Mouse (Mus musculus) kidney, adult 8-10 months (tissue): ENCODE measurements at regions not wholly inside any gene's neighbourhood (a gene's known extent, or its start where the extent isn't known, plus 50 kb on each side); places are given as distances from the start of the nearest gene placed in this dataset.
"Not testable (repeated sequence)": the region's sequence is repeated elsewhere in the genome, so short reads cannot be mapped to it uniquely, and the experiment has no call there.

ENCODE experiments used
- DNase-seq, 2 experiments: peaks; one replicate each; pipeline ENCODE4 v3.0.0; 2022

DNA sequence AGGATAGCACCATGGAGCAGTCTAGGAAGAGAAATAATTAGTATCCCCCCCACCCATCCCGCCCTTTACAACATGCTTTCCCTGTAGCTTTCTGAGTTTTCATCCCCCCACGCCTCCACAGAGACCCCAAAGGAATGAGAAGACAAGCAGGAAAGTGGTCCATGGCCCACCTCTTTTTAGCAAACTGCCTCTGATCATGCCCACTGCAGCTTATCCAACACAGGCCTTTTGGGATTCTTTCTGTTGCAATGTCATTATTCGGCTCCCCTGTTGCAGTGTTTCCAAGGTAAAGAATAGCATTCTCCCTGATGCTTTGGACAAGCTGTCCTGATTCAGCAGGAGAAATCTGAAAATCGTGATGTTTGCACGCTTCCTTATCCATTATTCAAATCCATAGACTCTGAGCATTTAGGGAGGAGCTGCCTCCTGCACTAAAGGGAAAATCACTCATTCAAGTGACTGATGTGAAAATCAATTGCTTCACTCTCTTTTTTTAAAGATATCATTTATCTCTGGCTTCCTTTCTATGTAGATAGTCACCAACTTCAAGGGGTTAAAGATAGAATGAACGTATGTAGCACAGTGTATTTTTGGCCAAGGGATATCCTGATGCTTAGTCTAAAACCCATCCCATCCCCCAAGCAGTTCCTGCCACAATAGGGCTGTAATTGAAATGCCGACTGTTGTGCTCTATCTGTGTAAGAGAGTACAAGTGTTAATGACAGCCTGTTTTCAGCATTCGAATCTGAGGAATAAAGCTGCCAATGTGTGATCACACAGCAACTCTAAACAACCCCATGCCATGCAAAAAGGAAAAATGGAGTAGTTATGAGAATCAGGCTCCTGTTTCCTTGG is 743.1 kb downstream of the Kcna4 start:
- DNase-seq, result no peak

DNA sequence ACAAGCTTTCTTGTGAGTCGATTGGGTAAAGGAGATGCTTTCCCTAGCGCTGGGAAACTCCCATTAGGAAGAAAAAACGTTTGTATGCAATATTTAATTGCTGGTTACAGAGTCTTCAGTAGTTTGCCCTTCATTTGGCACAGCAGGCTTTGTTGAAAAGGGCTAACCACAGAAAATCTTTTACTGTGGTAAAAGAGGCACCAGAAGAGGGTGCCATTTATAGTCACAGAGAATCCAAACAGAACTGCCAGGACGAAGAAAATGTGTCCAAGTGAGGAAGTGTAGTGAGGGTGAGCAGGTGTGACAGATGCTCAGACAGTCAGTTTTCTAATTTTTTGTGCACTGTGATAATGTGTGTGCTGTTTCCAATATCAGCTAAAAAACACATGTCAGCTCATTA is 744.4 kb downstream of the Kcna4 start:
- no peak for DNase-seq

DNA sequence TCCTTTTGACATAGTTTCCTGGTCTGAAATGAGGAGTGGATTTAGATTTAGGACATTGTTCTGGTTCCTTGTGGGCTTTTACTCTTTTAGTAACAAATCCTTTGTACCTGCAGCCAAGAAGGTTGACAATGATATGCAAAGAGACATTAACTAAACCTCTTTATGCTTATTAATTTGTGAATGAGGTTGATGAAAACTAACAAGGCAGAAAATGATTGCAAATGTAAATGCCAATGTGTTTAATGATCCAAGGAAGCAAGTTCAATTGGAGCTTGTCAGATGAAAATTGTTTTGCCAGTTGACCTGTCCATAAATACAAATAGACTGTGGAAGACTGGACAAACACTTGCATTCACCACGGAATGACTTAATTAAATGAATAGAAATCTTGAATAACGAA is 751.6 kb downstream of the Kcna4 start:
- no peak for DNase-seq

DNA sequence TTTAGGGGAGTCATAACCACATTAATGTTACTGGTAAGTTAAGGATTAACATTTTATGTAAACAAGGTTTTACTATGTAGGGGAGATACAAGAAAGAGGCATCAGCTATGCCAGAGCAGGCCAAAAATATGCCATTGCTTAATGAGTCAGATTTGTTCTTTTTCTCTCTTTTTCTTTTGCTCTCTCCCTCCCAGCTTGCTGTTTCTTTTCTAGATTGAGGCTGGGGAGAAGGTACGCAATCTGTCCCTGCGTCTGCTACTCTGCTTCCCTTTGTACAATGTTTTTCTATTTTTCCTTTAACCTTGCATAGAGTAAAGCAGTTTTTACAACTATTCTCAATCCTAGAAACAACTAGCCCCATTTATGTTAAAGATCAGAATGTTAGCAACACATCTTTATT is 754.4 kb downstream of the Kcna4 start:
- no peak for DNase-seq

DNA sequence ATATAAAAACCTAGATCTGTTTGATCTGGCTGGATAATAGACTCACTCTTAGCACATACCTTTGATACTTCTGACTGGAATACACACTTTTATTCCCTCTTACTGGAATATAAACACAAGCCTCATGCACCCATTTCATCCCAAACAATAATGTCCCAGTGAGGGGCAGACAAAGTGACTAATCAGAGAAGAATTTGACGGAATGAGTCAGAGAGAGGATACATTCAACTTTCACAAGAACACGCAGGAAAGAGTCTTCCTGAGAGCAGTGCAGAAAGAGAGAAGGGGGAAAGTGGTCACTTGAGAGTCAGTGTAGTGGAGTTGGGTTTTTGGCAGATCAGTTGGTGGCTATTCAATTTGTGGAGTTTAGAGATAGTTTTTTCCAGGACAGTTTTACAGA is 755.6 kb downstream of the Kcna4 start:
- DNase-seq, result no peak

DNA sequence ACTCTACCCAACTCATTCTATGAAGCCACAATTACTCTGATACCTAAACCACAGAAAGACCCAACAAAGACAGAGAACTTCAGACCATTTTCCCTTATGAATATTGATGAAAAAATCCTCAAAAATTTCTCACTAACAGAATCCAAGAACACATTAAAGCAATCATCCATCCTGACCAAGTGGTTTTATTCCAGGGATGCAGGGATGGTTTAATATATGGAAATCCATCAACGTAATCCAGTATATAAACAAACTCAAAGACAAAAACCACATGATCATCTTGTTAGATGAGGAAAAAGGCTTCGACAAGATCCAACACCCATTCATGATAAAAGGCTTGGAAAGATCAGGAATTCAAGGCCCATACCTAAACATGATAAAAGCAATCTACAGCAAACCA is 772.3 kb downstream of the Kcna4 start:
- DNase-seq, result not testable (repeated sequence)

DNA sequence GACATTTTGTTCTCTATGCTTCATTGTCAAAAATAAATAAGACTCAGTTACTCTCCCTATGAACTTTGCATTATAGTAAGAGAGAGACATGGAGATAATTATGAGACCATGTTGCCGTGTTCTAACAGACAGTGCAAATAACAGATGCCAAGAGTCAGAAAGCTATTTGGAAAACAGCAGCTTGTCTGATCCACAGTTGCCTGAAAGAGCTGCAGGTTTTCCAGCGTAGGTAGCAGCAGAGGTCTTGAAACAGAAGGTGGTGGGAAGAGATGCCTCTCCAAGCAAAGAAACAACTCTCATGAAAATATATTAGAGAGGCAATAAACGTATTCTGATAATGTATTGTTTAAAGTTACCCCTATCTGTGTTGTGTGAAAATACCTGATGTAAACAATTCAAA is 793.5 kb downstream of the Kcna4 start:
- no peak for DNase-seq

DNA sequence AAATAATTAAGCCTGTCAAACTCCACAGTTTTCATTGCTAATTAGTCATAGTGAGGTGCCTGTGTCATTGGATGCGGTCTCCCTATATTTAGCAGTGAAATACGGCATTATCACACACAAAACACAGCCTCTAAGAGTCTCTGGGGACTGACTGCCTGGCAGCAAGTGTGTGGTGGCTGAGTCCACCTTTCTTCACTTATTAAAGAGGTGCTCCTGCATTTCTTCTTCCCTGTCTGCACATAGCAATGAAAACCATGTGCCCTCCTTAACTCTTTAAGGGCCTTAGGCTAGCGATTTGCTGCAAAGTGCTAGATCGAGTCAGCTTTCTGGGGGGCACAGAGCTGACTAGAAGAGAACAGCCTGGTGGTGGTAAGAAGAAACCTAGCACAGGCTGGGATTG is 799.8 kb downstream of the Kcna4 start:
- no peak for DNase-seq

DNA sequence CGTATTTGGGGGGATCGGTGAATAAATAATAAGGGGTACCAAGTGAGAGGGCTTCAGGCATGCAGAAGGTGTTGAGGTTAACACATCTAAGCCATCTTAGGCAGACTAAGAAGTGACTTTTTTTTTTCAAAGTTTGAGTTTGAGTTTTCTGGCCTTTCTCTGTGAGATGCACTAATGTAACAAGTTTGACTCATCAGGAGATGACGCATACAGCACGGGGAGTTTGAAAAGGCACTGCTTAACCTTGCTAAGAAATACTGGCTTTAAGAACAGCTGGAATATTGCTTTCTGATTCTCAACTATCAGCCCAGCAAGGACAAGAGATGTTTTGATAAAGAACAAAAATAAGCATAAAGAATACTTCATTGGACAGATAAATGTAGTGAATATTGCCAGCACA is 806.6 kb downstream of the Kcna4 start:
- DNase-seq, result no peak

DNA sequence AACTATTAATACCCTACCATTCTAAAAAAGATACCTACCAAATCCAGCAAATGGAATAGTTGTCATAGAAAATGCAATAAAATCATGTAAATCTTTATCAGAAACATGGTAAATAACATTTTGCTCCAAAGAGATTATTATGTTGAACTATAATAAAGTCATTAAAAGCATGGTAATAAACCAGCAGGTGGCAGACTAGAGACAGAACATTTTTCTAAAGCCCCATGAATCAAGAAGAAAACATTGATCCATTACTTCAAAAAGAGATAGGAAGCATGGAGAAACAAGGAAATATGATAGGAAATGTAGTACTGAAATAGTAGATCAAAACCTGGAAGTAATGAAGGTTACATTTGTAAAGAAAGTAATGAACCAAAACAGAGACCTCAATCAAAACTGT is 819.7 kb downstream of the Kcna4 start:
- no peak for DNase-seq

DNA sequence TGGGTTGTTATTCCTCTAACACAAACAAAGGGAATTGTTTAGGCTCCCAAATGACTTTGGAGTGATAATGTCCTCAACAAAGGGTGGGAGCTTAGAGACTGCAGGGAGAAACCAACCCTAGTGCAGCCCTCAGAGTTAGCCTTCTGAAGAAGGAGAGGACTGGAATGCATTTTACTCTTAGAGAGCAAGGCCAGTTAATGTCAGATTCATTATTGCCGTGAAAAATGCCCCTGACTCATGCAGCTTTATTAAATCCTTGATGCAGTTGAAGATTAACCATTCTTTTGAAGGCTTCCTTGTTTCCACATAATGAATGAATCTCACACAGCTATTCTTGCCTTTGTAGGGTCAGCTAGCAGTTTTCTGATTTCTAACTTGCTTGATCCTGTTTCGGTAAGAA is 855.3 kb downstream of the Kcna4 start:
- DNase-seq, result no peak

DNA sequence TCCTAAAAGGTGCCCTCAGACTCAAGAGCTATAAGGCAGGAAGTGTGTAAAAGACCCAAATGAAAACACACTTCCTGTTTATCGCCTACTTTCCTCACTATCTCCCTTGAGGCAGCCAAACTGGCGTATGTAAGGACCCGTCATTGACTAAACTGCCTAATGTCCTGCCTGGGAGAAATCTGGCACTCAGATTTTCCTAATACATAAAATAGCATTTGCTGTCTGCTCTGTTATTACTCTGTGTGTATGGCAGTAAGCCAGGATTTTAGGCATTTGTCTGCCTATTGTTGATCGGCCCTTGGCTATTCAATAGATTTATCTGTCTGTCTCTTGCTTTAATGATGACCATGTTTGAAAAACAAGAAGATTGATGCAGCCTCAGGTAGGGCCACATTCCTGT is 857.8 kb downstream of the Kcna4 start:
- DNase-seq, result no peak

DNA sequence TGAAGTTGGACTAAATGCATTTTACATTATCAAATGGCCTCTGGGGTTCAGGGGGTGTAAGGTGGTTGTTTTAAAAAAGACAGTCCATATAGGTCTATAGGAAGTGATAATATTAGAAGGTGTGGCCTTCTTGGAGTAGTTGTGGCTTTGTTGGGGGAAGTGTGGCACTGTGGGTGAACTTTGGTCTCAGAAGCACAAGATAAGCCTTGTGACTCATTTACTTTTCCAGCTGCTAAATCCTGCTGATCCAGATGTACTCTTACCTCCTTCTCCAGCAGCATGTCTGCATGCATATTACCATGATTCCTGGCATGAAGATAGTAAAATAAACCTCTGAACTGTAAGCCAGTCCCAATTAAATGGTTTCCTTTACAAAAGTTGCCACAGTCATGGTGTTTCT is 865.8 kb downstream of the Kcna4 start:
- no peak for DNase-seq

DNA sequence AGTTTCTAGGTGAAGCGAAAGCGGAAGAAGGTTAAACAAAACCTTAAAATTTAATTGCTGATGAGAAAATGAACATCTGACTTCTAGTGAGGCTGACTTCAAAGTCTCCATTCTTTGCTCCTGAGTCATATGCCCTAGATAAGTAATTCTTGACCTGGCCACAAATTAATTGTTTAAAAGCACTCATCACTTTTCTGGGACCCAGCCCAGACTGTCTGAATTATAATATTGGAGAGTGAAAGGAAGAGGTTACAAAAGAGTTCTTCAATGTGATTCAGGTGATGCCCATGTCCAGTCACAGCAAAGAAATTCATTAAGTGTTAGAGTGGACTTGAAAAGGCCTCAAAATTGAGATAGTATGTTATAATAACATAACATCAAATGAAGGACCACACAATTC is 867.3 kb downstream of the Kcna4 start:
- no peak for DNase-seq

DNA sequence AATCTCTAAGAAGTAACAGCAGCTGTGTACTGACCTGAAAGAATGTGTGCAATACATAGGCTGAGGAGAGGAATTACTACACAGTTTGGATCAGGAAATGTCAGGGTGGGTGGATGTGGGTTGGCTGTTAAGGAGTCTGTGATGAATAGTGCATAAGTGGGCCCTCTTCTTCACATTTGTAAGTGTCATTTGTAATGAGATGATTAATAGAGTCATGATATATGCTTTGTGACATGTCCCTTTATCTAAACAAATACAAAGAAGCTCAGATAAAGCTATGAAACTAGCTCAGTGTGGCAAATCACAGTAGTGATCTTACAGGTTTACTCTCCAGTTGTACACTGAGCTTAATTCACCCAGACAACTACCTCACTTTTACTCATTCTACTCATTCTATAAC is 867.9 kb downstream of the Kcna4 start:
- DNase-seq, result no peak

DNA sequence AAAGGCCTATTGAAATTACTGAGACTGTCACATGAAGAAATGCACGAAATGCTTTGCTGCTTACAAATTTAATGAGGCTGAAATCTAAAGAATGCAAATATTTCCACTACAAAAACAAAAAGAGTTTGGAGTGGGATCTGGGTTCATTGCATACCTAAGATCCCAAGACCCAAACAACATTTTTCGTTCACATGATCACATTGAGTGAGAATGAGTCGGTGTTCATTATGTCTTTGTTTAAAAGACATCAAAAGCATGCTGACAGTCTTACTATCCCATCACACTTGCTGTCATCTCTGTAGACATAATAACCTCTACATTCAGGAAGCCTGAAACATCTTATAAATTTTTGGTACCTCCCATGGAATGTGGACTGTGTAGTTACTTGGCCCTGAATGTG is 870.4 kb downstream of the Kcna4 start:
- no peak for DNase-seq

DNA sequence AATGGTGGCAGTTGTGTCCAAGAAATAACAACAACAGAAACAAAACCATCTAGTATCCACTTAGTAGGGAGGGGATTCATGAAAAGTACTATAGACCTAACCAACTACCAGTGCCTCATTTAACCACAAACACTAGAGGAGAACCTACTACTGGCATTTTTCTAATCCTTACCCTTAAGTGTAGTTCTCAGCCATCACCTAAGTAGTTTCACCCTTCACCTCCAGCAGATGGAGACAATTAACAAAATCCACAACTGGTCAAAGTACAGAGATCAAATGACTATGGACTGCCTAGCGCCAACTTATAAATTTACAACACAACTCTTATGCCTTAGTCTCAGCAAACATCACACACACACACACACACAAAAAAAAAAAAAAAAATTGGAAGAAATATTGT is 874.6 kb downstream of the Kcna4 start:
- DNase-seq, result no peak
